Mouse (Mus musculus) erythroblast, adult 5-6 weeks (primary cell): ENCODE results near the gene Lrrk1. TPM values are rescaled to one million over a fixed set of nuclear protein-coding genes. Genes with fewer than 3 reads are reported as not detected.
"Not testable (repeated sequence)": the region's sequence is repeated elsewhere in the genome, so short reads cannot be mapped to it uniquely, and the experiment has no call there.

Source experiments
- ATAC-seq: replicated peaks from 2 replicates; pipeline ENCODE4 v1.8.0; 2016; ENCODE audit warnings: moderate number of reproducible peaks, mild to moderate bottlenecking, moderate TSS enrichment, inconsistent platforms; ENCODE audit not compliant: poor library complexity, low FRiP score, severe bottlenecking
- total RNA-seq, 2 experiments: library from RNA; stranded (forward) in 1 of 2; stranded (reverse) in 1 of 2; fragments of 150-400 nt in 1 of 2; fragments of 200-764, 138-1000 nt in 1 of 2; gene quantifications; 2 replicates each; pipeline versions ENCODE4 v1.2.3 to v1.2.4; 2015 to 2017; ENCODE audit warnings: low replicate concordance in 2 of 2

Lrrk1 gene
- total RNA-seq, 2 experiments from 2014 or later = 3.1 to 3.2 TPM

DNA sequence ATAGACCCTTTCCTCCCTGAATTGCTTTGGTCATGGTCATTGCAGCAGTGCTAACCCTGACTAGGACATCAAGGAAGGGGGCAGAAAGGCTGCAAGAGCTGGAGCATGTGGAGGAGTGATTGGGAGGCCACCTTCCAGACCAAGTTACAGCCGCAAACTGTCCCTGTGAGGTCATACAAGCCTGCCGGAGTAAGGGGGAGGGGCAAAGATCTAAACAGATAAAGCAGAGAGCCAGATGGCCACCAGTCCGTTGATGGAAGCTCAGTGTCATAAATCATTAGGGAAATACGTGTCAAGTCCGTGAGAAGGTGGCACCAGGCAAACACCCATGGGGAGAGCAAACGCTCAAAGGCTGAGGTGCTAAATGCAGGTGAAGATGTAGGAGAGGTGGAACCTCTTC is 173.7 kb downstream of the Lrrk1 start:
- ATAC-seq = no peak

DNA sequence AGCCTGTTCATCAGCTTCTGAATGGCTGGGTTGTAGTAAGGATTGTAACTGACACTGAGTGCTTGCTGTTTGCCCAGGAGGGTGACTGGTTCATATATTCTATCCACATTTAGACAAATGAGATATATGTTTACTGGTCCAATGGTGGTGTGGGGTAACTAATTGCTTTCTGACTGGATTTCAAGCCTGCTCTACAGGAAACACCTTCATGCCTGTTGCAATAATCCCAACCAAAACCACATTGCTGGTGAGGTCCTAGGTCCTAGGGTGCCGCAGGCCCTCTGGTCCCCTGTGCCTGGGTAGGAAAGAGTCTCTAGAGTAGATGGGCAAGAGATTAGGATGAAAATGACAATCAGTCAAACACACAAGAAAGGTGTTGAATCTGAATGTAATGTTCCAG is 175.3 kb downstream of the Lrrk1 start:
- ATAC-seq = no peak

DNA sequence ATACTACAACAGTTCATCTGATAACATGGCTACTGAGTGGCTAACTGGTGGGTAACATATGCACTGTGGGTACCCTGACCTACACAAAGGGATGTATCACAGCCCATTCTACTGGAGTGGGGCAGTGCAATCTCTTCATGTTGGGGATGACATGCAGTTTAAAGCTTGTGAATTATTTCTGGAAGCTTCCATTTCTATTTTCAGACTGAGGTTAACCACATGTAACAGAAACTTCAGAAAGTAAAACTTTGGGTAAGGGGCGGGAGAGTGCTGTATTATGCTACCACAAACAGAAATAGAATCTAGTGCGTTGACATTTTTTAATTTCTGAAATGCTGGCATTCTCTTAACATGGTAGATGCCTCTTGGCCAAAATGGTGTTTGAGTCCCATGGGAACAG is 178.2 kb downstream of the Lrrk1 start:
- no peak for ATAC-seq

DNA sequence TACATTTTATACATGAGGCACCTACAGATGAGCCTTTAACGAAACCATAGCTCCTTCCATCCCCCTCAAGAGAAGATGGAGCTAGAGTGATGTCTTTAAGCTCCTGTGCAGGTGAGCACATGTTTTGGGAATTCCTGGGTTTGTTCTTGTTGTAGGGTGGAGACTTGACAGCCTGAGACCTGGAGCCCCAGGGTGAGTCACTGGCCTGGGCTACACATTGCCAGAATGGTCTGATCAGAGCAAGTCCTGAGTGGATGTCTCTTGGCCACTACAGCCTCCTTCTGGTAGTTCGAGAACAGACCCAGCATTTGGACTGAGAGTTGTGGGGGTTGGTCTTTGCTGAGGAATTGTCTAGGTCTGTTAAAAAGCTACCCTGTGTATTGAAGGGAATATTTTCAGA is 186.5 kb downstream of the Lrrk1 start:
- no peak for ATAC-seq

DNA sequence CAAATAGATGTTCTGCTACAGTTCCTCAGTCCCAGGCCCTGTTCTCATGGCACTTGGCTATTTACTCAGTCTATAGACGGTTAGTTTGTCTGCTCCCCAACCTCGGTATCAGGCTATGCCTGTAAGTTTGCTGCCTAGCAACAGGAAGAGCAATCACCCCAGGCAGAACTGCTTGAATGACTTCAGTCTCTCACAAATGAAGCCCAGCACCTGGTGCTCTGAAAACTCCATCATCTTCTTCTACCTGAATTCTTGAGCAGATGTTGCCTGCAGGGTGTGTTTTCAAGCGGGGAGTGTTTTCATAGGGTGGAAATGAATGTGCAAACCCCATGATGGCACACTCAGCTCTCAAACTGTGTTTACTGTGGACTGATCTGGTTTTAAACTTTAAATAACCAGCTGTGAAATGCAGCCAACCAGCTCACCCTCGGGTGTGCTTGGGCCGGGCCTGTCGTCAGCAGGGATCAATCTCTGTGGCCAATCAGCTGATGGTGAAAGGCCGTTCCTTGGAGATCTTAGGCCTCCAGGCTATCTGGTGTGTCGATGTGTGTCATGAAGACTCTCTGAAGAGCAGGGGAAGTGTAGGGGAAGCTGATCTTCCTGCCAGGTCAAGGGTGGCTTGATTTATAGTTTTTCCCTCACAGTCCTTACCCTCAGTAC is 187.2 kb downstream of the Lrrk1 start:
- ATAC-seq = peak; percentile 31

DNA sequence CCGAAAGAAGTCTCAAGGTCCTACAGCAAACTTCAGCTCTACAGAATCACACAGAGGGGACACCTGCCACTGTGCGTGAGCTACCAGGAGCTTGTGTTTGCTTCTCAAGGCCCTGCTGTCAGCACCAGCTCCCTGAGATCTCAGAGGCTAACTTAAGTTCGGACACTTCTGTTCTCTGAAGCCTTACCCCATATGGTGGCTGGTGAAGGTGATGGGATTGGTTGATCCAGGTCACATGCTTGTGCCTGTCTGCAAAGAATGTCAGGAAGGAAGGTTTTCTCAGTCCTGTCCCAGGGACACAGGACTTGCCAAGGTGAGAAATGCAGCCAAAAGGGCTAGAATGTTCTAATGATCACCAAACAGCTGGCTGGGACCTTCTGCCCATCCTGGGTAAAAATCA is 187.8 kb downstream of the Lrrk1 start:
- ATAC-seq = no peak

DNA sequence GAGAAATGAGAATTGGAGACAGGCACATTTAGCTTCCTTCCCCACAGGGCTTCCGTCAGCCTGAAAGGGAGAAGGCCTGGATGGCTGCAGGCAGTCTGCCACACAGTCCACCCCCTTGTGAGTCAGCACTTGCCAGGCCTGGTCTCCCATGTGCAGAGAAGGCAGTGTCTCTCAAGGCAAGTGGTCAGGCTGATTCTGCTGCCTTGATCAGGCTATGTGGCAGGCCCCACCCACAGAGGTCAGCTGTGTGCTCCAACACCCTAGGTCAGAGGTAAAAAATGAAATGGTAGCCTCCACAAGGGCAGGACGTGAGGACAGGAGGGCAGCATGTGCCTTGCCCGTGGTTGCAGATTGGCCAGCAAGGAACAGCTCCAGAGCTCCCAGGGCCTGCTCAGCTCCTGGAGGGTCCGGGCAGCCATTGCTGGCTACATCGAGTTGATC is 188.7 kb downstream of the Lrrk1 start:
- ATAC-seq = peak; percentile 66

DNA sequence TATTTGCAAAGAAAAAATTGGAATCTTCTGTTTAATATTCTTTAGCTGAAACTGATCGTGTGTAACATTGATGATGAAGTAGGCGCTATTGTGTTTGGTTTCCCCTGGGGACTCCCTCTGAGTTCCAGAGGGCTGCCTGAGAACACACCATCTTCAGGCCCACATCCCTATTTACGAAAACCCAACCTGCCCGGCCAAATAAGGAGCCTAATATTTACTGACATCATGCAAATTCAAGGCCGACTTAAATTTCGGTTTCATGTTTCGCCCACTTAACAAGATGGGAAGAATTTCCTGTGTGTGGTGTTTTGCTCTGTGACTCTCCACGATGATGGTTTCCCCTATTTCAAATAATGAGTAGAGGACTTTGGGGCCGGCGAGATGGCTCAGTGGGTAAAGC is 189.7 kb downstream of the Lrrk1 start:
- ATAC-seq = no peak

DNA sequence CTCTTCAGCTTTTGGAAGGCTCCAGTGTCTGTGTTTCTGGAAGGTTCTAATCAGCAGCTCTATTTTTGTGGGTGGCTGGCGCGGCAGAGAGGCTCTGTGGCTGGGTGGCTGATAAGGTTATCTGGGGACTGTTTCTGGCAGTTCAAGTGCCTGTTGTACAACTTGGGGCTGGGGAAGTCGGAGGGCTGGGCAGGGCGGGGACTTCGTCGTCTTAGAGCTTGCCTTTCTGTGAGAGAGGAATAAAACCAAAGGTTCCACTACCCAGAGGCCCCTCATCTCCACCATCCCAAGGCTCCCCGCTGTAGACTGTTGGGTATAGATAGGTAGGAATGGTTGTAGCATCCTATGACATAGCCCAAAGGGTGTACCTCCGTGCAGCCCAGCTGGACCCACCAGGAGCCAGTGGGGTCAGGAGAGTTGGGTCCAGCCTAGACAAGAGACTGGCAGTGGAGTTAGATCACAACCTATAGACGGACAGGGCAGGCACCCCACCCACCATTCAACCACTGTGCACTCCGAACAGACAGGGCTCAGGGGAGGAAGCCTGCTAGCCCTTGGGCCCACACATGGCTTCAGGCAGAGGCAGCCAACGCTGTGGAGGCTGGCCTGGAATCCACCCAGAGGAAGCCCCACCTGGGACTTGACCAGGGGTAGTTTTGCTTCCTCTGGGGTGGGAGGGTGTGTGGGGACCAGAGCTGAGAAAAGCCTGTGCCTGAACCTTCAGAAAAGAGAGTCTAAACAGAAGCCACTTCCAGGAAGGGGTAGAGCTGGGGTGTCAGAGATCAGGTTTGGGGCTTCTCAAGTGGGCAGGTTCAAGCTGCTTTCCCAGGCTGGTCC is 191.3 kb downstream of the Lrrk1 start:
- ATAC-seq = peak; percentile 72

DNA sequence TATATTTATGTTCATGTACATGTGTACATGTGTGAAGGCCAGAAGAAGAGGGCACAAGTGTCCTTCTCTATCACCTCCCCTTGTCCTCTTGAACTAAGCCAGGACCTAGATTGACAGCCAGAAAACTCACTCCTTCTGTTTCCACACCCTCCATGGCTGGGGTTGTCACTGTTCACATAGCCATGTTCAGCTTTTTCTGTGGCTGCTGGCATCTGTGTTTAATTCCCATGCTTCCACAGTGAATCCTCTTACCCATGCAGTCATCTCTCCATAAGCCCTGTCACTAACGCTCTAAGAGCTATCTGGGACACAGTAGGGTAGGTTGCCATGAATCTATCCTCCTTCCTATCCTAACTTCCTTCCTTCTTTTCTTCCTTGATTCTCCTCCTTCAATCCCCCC is 192.3 kb downstream of the Lrrk1 start:
- no peak for ATAC-seq

DNA sequence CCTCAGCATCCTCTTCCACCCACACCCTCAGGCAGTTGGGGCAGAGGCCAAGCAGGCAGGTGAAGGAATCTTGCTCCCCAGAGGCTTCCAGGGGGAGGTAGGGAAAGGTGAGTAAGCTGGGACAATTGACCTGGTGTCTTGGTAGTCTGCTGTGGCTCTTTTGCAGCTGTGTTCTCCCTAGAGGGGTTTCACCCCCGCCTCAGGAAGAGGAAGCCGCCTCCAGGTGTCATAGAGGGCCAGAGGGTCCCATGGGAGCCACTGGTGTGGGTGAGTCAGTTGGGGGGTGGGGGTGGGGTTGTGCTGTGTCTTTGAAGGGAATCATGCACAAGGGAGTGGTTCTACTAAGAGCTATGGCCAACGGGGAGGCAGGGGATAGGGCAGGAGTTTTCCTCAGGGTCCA is 193.6 kb downstream of the Lrrk1 start:
- no peak for ATAC-seq

DNA sequence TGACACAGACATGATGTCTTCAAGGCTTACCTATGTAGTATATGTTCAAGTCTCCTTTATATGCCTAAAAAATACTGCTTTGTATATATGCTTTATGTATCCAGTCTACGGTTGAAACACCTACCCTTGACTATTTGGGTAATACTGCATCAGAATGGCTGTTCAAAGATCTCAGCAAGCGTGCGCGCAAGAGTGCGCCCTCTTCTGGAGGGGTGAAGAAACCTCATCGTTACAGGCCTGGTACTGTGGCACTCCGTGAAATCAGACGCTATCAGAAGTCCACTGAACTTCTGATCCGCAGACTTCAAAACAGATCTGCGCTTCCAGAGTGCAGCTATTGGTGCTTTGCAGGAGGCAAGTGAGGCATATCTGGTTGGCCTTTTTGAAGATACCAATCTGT is 197.8 kb downstream of the Lrrk1 start:
- not testable (repeated sequence) for ATAC-seq

DNA sequence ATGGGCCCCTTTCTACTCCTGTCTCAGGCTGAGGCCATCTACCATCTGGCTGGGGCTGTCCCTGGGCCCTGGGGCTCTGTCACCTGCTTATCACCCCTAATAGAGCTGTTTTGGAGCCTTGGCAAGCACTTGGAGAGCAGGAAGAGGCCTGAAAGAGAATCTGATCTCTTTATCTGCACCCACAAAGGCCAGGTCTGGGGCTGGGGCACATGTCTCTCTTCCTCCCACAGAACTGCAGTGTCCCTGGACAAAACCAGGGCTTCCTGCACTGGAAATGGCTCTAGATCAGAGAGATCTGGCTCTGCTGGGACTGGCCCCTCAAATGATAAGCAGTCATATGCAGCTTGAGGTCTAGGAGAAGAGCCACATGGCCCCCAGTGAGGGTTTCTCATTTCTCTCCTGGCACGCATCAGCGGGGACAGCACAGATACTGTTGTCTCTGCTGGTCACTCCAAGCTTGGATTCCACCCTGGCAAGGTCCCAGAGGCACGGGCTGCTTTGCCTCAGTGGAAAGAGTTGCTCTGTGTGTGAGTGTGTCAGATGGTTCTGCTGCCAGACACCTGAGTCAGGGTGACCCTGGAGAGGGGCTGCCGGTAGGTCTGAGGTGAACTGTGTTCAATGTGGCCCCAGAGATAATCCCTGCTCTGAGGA is 200.4 kb downstream of the Lrrk1 start:
- ATAC-seq = no peak

DNA sequence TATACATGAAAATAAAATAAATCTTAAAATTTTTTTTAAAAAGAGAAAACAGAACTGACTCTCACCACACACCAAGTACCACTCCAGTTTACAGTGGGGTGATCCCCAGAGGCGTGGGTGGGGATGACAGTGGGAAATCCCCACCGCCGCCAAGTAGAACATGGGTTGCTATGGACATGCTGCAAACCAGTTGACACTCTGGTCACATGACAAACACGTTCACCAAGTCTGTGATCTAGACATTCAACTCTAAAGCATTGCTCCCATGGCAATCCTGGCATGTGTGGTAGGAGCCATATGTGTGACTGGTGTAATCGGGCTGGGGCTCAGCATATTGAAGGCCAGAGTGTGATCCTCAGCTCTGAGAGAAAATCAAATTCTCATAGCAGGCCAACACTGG is 202.8 kb downstream of the Lrrk1 start:
- no peak for ATAC-seq

DNA sequence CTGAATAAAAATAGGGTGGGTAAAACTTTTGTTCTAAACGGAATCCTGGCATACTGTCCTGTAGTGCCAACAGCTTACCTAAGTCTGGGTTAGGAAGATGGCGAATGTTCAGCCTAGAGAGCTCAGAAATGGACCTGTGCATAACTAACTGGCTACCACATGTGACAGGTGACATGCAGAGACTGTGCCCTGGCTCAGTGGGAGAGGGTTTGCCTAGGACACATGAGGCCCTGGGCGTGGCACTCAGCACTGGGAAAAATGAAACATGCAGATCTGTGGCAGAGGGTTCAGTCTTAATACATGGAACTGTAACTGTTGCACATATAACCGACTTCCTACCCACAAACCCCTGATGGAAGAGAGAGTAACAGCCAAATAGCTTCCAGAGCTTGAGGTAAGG is 204.1 kb downstream of the Lrrk1 start:
- ATAC-seq = no peak

DNA sequence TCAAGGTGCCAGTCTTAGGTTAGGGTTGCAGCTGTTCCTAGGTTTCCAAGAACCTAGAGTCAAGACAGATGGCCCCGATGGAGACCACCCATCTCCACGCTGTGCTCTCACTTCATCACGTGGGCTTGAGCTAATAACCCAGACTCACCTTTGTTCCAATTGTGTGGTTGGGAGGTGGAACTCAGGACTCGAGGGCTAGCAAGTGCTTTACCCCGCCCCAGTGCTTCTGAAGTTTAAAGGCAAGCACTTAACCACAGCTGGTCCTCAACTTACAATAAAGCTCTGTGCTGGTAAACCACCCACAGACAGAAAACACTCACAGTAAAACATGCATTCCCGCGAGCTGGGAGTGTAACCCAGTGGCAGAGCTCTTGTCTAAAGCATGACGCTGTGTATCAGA is 204.7 kb downstream of the Lrrk1 start:
- ATAC-seq = no peak

DNA sequence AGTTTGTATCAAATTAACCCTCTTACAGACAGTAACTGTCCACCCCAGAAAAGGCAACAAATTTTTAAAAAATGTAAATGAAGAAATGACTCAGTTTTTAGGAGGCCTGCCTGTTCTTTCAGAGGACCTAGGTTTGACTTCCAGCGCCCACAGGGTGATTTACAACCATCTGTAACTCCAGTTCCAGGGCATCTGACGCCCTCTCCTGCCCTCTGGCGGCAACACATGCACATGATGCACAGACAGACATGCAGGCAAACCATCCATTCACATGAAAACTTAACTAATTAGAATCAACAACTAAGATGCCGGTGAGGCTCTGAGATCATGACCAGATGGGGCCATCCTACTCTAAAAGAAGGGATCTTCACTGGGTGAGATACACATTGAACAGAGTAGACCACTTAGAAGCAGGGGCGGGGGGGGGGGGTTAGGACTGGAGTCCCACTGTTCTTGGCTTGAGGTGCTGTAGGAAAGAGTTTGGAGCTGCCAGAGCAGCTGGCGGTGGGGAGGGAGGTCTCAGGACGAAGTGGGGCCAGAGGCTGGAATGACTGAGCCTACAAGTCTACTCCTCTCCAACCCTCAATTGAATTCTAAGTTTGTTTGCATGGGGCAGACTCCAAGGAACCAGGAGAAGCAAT is 206.0 kb downstream of the Lrrk1 start:
- no peak for ATAC-seq

DNA sequence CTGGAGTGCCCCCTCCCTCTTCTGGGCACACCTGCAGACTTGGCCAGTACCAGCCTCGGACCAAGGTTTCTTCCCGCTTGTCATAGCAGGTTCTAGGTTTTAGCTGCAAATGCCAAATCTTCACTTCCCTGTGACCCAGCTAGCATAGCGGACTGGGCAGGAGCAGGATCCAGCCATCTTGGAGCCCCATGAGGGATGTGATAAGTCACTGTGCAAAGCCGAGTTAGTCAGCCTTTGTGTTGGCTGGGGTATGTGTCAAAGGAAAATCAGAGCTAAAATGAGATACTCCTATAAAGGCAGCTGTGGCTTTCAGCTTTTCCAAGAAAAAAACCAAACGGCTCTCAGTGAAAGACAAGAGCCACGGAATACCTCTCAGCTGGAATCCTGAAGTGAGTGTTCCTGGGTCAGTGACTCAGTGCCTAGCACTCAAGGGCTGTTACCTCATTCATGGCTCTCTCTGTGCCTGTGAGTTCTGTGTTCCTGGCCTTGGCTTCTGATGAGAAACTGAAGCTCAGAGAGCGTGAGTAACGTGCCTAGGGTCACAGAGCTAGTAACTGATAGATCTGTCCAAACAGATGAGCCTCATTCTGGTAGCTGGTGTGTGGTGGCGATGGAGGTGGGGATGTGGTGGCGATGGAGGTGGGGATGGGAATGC is 207.3 kb downstream of the Lrrk1 start:
- ATAC-seq = no peak

DNA sequence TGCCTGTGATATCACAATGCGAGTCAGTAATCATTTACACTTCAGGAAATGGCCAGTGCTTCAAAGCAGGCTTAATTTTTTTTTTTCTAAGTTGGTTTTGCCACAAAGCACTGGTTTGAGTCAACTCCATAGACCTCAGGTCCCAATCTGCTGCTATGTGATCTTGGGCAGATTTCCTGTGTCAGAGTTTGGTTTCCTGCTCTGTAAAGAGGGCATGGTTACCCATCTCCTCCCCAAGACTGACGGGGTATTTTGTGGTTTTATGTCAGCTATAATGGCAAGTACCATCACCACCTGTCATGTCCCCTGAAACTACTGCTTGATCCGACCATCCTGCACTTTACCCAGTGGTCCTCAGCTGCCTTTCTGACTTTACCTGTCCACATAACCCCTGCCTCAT is 207.9 kb downstream of the Lrrk1 start:
- no peak for ATAC-seq

DNA sequence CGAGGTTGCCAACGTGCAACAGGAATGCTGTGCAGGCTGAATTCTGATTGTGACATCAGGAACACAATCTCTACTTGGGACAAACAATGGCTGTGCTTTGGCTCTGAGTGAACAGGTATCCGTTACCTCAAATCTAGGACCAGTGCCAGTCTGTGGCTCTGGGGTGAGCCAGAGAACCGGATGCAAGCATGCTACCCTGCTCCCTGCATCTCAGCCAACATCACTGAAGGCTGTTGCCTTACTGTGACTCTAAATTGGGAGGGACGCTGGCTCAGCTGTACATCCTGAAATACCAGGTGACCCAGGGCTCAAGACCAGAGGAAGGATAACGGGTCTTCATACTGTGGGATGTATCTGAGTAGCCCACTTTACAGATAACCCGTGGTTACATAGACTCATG is 208.4 kb downstream of the Lrrk1 start:
- ATAC-seq = no peak
